Mouse (Mus musculus): ENCODE measurements around the gene Mlana. TPM values are rescaled to one million over a fixed set of nuclear protein-coding genes. Genes with fewer than 3 reads are reported as not detected.

Mlana gene
- total and polyA plus RNA-seq, 3 experiments = not detected

GRCm38 (mm10) chr19:29670247-29670646 lies 27.4 kb upstream of the Mlana start:
- TF ChIP-seq POLR2AphosphoS5 (IDR thresholded peaks at IDR 0.05; ENCODE audit: insufficient replicate concordance, low read depth, low read length) (no peak), CTCF (IDR thresholded peaks at IDR 0.05; ENCODE audit: low read depth, low read length) (no peak), GATA1 (IDR thresholded peaks at IDR 0.05; ENCODE audit: borderline replicate concordance, low read length) (no peak), TAL1 (conservative IDR thresholded peaks at IDR 0.05; ENCODE audit: low read depth, low read length) (no peak), GATA2 (IDR thresholded peaks at IDR 0.05; ENCODE audit: borderline replicate concordance, low read depth, low read length) (no peak)
- Histone ChIP-seq H3K4me1 (ENCODE audit: insufficient read depth, low read depth, low read length) (peaks cover 12% of the 10 kb centered on the region), H3K4me3 (ENCODE audit: low read depth, low read length) (no peak overlapping the region), H3K27me3 (ENCODE audit: insufficient read depth, low read length) (peaks cover 16% of the 10 kb centered on the region), H3K9me3 (replicated peaks) (no peaks in the 10 kb centered on the region), H3K36me3 (replicated peaks) (no peaks in the 10 kb centered on the region)
- ATAC-seq (ENCODE audit: extremely low read depth, insufficient number of reproducible peaks, low FRiP score, poor library complexity, severe bottlenecking) (no peak), DNase-seq (ENCODE audit: low spot score) (no peak)

- H3K4me3 ChIP-seq (ENCODE audit: low read depth, low read length) = no peak overlapping the region
- H3K9me3 ChIP-seq (replicated peaks) = no peaks in the 10 kb centered on the region
- no peaks in the 10 kb centered on the region for H3K36me3 ChIP-seq (replicated peaks)
- H3K27me3 ChIP-seq (ENCODE audit: insufficient read depth, low read length) = peaks cover 16% of the 10 kb centered on the region
- no peak for DNase-seq (ENCODE audit: low spot score)
- TF ChIP-seq GATA1 (IDR thresholded peaks at IDR 0.05; ENCODE audit: borderline replicate concordance, low read length) = no peak
- TF ChIP-seq GATA2 (IDR thresholded peaks at IDR 0.05; ENCODE audit: borderline replicate concordance, low read depth, low read length) = no peak
- TF ChIP-seq POLR2AphosphoS5 (IDR thresholded peaks at IDR 0.05; ENCODE audit: insufficient replicate concordance, low read depth, low read length) = no peak
- TF ChIP-seq TAL1 (conservative IDR thresholded peaks at IDR 0.05; ENCODE audit: low read depth, low read length) = no peak
- TF ChIP-seq CTCF (IDR thresholded peaks at IDR 0.05; ENCODE audit: low read depth, low read length) = no peak
- peaks cover 12% of the 10 kb centered on the region for H3K4me1 ChIP-seq (ENCODE audit: insufficient read depth, low read depth, low read length)
- ATAC-seq (ENCODE audit: extremely low read depth, insufficient number of reproducible peaks, low FRiP score, poor library complexity, severe bottlenecking) = no peak
These were observed 26.5 kb upstream of the Mlana start for GRCm38 (mm10) chr19:29671160-29671559.

DNA sequence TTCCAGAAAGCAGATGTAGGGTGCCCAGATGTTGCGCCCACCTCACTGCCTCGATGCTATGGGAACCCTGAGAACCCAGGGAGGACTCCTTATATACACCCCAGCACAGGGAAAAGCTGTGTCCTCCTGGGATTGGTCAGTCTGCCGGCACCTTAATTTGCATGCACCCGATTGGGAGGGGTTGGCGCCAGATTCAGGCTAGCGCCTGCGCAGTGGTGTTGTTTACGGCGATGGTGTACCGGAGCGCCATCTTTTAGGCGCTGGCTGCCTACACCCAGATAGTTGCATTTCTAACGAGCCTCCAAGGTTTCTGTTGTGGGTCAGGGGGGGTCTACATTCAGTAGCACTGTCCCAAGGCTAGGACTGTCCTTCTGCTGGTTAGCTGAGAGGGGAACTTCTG lies 25.0 kb upstream of the Mlana start:
- peaks cover 3% of the 10 kb centered on the region; the same call in 1 of the 2 replicates for H3K4me1 ChIP-seq (ENCODE audit: insufficient read depth, low read depth, low read length)
- no peaks in the 10 kb centered on the region for H3K36me3 ChIP-seq (replicated peaks)
- no peak overlapping the region for H3K4me3 ChIP-seq (ENCODE audit: low read depth, low read length)
- no peak for ATAC-seq (ENCODE audit: extremely low read depth, insufficient number of reproducible peaks, low FRiP score, poor library complexity, severe bottlenecking)
- DNase-seq (ENCODE audit: low spot score) = no peak
- TF ChIP-seq GATA1 (IDR thresholded peaks at IDR 0.05; ENCODE audit: borderline replicate concordance, low read length) (no peak), POLR2AphosphoS5 (IDR thresholded peaks at IDR 0.05; ENCODE audit: insufficient replicate concordance, low read depth, low read length) (no peak), TAL1 (conservative IDR thresholded peaks at IDR 0.05; ENCODE audit: low read depth, low read length) (no peak), CTCF (IDR thresholded peaks at IDR 0.05; ENCODE audit: low read depth, low read length) (no peak), GATA2 (IDR thresholded peaks at IDR 0.05; ENCODE audit: borderline replicate concordance, low read depth, low read length) (no peak)
- H3K9me3 ChIP-seq (replicated peaks) = no peaks in the 10 kb centered on the region
- H3K27me3 ChIP-seq (ENCODE audit: insufficient read depth, low read length) = peaks cover 13% of the 10 kb centered on the region

GRCm38 (mm10) chr19:29674946-29675345 lies 22.7 kb upstream of the Mlana start:
- H3K9me3 ChIP-seq (replicated peaks) = no peaks in the 10 kb centered on the region
- H3K36me3 ChIP-seq (replicated peaks) = no peaks in the 10 kb centered on the region
- TF ChIP-seq GATA1 (IDR thresholded peaks at IDR 0.05; ENCODE audit: borderline replicate concordance, low read length) = no peak
- no peak for TF ChIP-seq POLR2AphosphoS5 (IDR thresholded peaks at IDR 0.05; ENCODE audit: insufficient replicate concordance, low read depth, low read length)
- TF ChIP-seq GATA2 (IDR thresholded peaks at IDR 0.05; ENCODE audit: borderline replicate concordance, low read depth, low read length) = no peak
- no peak for TF ChIP-seq CTCF (IDR thresholded peaks at IDR 0.05; ENCODE audit: low read depth, low read length)
- peaks cover 3% of the 10 kb centered on the region; the same call in 1 of the 2 replicates for H3K4me1 ChIP-seq (ENCODE audit: insufficient read depth, low read depth, low read length)
- ATAC-seq (ENCODE audit: extremely low read depth, insufficient number of reproducible peaks, low FRiP score, poor library complexity, severe bottlenecking) = no peak
- H3K27me3 ChIP-seq (ENCODE audit: insufficient read depth, low read length) = peaks cover 5% of the 10 kb centered on the region; the same call in 1 of the 2 replicates
- no peak for DNase-seq (ENCODE audit: low spot score)
- H3K4me3 ChIP-seq (ENCODE audit: low read depth, low read length) = no peak overlapping the region

DNA sequence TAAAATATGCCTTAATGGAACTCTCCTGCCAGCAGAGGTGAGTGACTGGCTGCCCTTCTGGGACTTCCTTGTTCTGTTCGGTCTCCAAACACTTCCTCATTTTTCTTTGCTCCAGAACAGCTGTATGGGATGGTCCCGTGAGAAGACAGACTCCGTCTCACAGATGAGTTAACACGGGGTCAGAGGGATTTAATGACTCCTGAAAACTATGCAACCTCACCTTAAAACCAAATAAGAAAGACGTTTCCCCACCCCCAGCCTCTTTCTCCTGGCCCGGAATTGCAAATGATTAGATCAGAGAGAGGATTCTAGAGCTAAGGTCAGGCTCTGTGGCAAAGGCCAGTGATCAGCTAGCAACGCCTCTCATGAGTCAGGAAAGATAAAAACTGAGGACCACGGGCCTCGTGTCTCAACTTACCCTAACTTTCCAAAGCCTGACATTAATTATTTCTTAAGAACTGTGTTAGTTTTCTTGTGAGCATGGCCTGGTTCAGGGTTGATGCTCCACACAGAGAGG lies 22.0 kb upstream of the Mlana start:
- Histone ChIP-seq H3K4me1 (ENCODE audit: insufficient read depth, low read depth, low read length) (peaks cover 3% of the 10 kb centered on the region; the same call in 1 of the 2 replicates), H3K36me3 (replicated peaks) (no peaks in the 10 kb centered on the region), H3K27me3 (ENCODE audit: insufficient read depth, low read length) (peaks cover 5% of the 10 kb centered on the region; the same call in 1 of the 2 replicates), H3K9me3 (replicated peaks) (0 out of 2 replicates have a peak, but pooled peaks cover 2% of the 10 kb centered on the region), H3K4me3 (ENCODE audit: low read depth, low read length) (no peak overlapping the region)
- DNase-seq (ENCODE audit: low spot score) (no peak), ATAC-seq (ENCODE audit: extremely low read depth, insufficient number of reproducible peaks, low FRiP score, poor library complexity, severe bottlenecking) (no peak)
- TF ChIP-seq POLR2AphosphoS5 (IDR thresholded peaks at IDR 0.05; ENCODE audit: insufficient replicate concordance, low read depth, low read length) = no peak
- no peak for TF ChIP-seq TAL1 (conservative IDR thresholded peaks at IDR 0.05; ENCODE audit: low read depth, low read length)
- no peak for TF ChIP-seq GATA1 (IDR thresholded peaks at IDR 0.05; ENCODE audit: borderline replicate concordance, low read length)
- TF ChIP-seq CTCF (IDR thresholded peaks at IDR 0.05; ENCODE audit: low read depth, low read length) = no peak
- no peak for TF ChIP-seq GATA2 (IDR thresholded peaks at IDR 0.05; ENCODE audit: borderline replicate concordance, low read depth, low read length)

GRCm38 (mm10) chr19:29676479-29677193 lies 21.0 kb upstream of the Mlana start:
- Histone ChIP-seq H3K4me1 (ENCODE audit: insufficient read depth, low read depth, low read length) (peaks cover 3% of the 10 kb centered on the region; the same call in 1 of the 2 replicates), H3K27me3 (ENCODE audit: insufficient read depth, low read length) (peaks cover 5% of the 10 kb centered on the region; the same call in 1 of the 2 replicates), H3K36me3 (replicated peaks) (no peaks in the 10 kb centered on the region), H3K4me3 (ENCODE audit: low read depth, low read length) (no peak overlapping the region), H3K9me3 (replicated peaks) (peaks cover 8% of the 10 kb centered on the region)
- no peak for DNase-seq (ENCODE audit: low spot score)
- no peak for TF ChIP-seq POLR2AphosphoS5 (IDR thresholded peaks at IDR 0.05; ENCODE audit: insufficient replicate concordance, low read depth, low read length)
- no peak for TF ChIP-seq CTCF (IDR thresholded peaks at IDR 0.05; ENCODE audit: low read depth, low read length)
- no peak for TF ChIP-seq GATA1 (IDR thresholded peaks at IDR 0.05; ENCODE audit: borderline replicate concordance, low read length)
- TF ChIP-seq TAL1 (conservative IDR thresholded peaks at IDR 0.05; ENCODE audit: low read depth, low read length) = no peak
- TF ChIP-seq GATA2 (IDR thresholded peaks at IDR 0.05; ENCODE audit: borderline replicate concordance, low read depth, low read length) = no peak
- ATAC-seq (ENCODE audit: extremely low read depth, insufficient number of reproducible peaks, low FRiP score, poor library complexity, severe bottlenecking) = no peak
